Mouse (Mus musculus) cerebellum, adult 2 months (tissue): ENCODE results near the gene Mien1.

Source experiments
- CTCF ChIP-seq: fragments of 200-500 bp; IDR thresholded peaks from 2 replicates; pipeline ENCODE4 v1.5.1; 2011; ENCODE audit warnings: low read depth, mild to moderate bottlenecking, control low read depth, low read length, moderate library complexity, borderline replicate concordance; ENCODE audit not compliant: insufficient read depth
- POLR2A ChIP-seq: fragments of 200-500 bp; IDR thresholded peaks from 2 replicates; pipeline ENCODE4 v1.6.1; 2011; ENCODE audit warnings: low read length, control low read depth, borderline replicate concordance; ENCODE audit not compliant: insufficient read depth

GRCm38 (mm10) chr11:98437441-98437840 lies 1.4 kb downstream of the Mien1 start:
- TF ChIP-seq CTCF, result no peak
- TF ChIP-seq POLR2A, result no peak
